Mouse (Mus musculus) splenic B cell, adult 2 months (primary cell): ENCODE results near the gene Copz1.
A peak's percentile ranks its signal among the peaks of the same experiment; 100 is the strongest.

Source experiments
- DNase-seq: peaks from one replicate; pipeline ENCODE4 v3.0.0-alpha.2; 2011; ENCODE audit warnings: low read depth, low spot score
- H3K27me3 ChIP-seq: 2 replicates; pipeline ENCODE4 v1.6.1; 2012; ENCODE audit warnings: mild to moderate bottlenecking, low read length, moderate library complexity, mixed read lengths; ENCODE audit not compliant: control insufficient read depth, poor library complexity, insufficient read depth, severe bottlenecking
- H3K36me3 ChIP-seq: 2 replicates; pipeline ENCODE4 v1.6.1; 2012; ENCODE audit warnings: mild to moderate bottlenecking, low read length, moderate library complexity, mixed read lengths; ENCODE audit not compliant: control insufficient read depth, poor library complexity, insufficient read depth, severe bottlenecking

Gene Copz1

GRCm38 (mm10) chr15:103305792-103306645 is 33.5 kb downstream of the Copz1 start:
- H3K27me3 ChIP-seq: no peaks in the 10 kb centered on the region
- DNase-seq: no peak
- no peaks in the 10 kb centered on the region for H3K36me3 ChIP-seq

- no peaks in the 10 kb centered on the region for H3K36me3 ChIP-seq
- DNase-seq: peak; percentile 96
- H3K27me3 ChIP-seq: no peaks in the 10 kb centered on the region
These were observed 34.6 kb downstream of the Copz1 start for GRCm38 (mm10) chr15:103307125-103307524.

GRCm38 (mm10) chr15:103308056-103308875 is 35.8 kb downstream of the Copz1 start:
- peak; percentile 32 for DNase-seq
- Histone ChIP-seq H3K27me3 (no peaks in the 10 kb centered on the region), H3K36me3 (no peaks in the 10 kb centered on the region)

GRCm38 (mm10) chr15:103308876-103309580 is 36.5 kb downstream of the Copz1 start:
- no peaks in the 10 kb centered on the region for H3K36me3 ChIP-seq
- H3K27me3 ChIP-seq: no peaks in the 10 kb centered on the region
- peak; percentile 30 for DNase-seq

GRCm38 (mm10) chr15:103310365-103310910 is 37.9 kb downstream of the Copz1 start, which contains the start of gene Gpr84:
Gpr84 (minus strand) TSS chr15:103310612.
- Histone ChIP-seq H3K36me3 (no peaks in the 10 kb centered on the region), H3K27me3 (no peaks in the 10 kb centered on the region)
- peak; percentile 20 for DNase-seq

GRCm38 (mm10) chr15:103313495-103314095 is 41.1 kb downstream of the Copz1 start:
- DNase-seq: peak; percentile 76
- peaks cover 2% of the 10 kb centered on the region for H3K36me3 ChIP-seq
- no peaks in the 10 kb centered on the region for H3K27me3 ChIP-seq

- peaks cover 2% of the 10 kb centered on the region for H3K36me3 ChIP-seq
- no peaks in the 10 kb centered on the region for H3K27me3 ChIP-seq
- no peak for DNase-seq
These were observed 41.7 kb downstream of the Copz1 start for GRCm38 (mm10) chr15:103314181-103314580.

- Histone ChIP-seq H3K27me3 (no peaks in the 10 kb centered on the region), H3K36me3 (peaks cover 2% of the 10 kb centered on the region)
- DNase-seq: peak; percentile 35
These were observed 42.5 kb downstream of the Copz1 start for GRCm38 (mm10) chr15:103315011-103315502.

- Histone ChIP-seq H3K36me3 (peaks cover 2% of the 10 kb centered on the region), H3K27me3 (no peaks in the 10 kb centered on the region)
- DNase-seq: no peak
These were observed 43.7 kb downstream of the Copz1 start for GRCm38 (mm10) chr15:103315979-103316776.

- DNase-seq: no peak
- H3K27me3 ChIP-seq: no peaks in the 10 kb centered on the region
- H3K36me3 ChIP-seq: peaks cover 2% of the 10 kb centered on the region
These were observed 44.6 kb downstream of the Copz1 start for GRCm38 (mm10) chr15:103317120-103317519.

- H3K36me3 ChIP-seq: peaks cover 2% of the 10 kb centered on the region
- H3K27me3 ChIP-seq: no peaks in the 10 kb centered on the region
- no peak for DNase-seq
These were observed 45.2 kb downstream of the Copz1 start for GRCm38 (mm10) chr15:103317731-103318130.

GRCm38 (mm10) chr15:103318201-103318816 is 45.8 kb downstream of the Copz1 start:
- DNase-seq: no peak
- Histone ChIP-seq H3K36me3 (peaks cover 2% of the 10 kb centered on the region), H3K27me3 (no peaks in the 10 kb centered on the region)

- Histone ChIP-seq H3K27me3 (no peaks in the 10 kb centered on the region), H3K36me3 (no peaks in the 10 kb centered on the region; the same call in none of the 2 replicates)
- DNase-seq: peak; percentile 38
These were observed 48.6 kb downstream of the Copz1 start for GRCm38 (mm10) chr15:103321076-103321475.
